Mouse (Mus musculus) liver, embryonic 14.5 days (tissue): ENCODE data around the gene Dbh.

Experiments used
- CTCF ChIP-seq: IDR thresholded peaks from 2 replicates; pipeline ENCODE4 v1.5.1; 2016; ENCODE audit warnings: antibody characterized with exemption, low read depth, control low read depth
- EP300 ChIP-seq: IDR thresholded peaks from 2 replicates; pipeline ENCODE4 v1.6.1; 2016; ENCODE audit warnings: antibody characterized with exemption, low read depth

DNA sequence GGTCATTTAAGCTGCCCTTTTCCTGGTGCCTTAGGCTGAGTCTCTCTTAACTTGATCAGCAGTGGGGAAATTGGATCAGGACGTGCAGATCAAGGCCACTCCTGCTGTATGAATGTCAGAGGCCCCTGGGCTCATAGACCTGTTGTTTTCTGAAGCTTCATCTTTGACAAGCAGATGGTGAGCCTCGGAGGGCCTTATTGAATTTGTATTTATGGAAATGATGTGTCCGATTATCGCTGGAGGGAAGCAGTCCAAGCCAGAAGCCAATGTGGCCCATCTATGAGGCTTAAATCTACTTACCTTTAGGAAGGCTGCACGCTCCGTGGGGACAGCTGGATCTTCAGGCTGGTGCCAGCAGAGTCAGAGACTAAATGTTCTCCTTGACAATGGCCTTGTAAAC, 8.4 kb upstream of the Dbh start:
- no peak for TF ChIP-seq CTCF
- TF ChIP-seq EP300 = no peak
